8 mouse cellular contexts compared by ENCODE assay signal in the genomic region with DNA sequence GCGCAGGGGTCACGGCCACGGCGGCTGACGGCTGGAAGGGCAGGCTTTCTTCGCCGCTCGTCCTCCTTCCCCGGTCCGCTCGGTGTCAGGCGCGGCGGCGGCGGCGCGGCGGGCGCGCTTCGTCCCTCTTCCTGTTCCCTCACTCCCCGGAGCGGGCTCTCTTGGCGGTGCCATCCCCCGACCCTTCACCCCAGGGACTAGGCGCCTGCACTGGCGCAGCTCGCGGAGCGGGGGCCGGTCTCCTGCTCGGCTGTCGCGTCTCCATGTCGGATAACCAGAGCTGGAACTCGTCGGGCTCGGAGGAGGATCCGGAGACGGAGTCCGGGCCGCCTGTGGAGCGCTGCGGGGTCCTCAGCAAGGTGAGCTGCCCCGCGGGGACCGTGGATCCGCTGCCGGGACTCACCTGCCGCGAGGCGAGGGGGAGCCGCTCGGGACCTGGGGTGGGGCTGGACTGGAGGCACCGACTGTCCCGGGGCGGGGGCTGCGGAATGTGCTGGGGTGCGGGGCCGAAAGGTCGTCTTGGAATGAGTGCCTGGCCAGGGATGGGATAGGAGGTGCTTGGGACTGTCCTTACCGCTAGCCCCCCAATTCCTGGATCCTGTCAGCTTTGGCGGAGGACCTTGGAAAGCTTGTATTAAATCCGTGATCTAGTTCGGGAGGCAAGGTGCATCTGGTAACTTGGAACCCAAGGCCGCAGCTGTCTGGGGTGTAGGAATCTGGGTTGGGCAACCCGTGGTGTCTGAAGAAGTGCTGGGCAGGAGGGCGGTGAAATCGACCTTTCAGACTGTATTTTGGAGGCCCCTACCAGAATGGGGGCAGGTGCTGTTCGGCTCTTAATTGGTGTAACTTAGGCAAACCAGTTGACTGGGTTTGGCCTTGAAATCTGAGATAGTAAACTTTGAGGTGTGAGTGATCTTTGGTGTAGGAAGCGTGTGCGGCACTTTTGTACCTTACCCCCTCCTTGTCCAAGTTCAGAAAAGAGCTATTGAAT. TPM values are rescaled to one million over a fixed set of nuclear protein-coding genes. Genes with fewer than 3 reads are reported as not detected.
DNase-seq lines count a peak whose midpoint lies in the region; ATAC-seq and TF ChIP-seq lines count a peak whose summit lies in the region.

No protein-coding gene starts in this region.

- H3K27ac ChIP-seq in kidney, adult 2 months (ENCODE audit: insufficient read depth, low read depth, low read length): peak overlapping the region; percentile 89
- H3K27ac ChIP-seq in embryonic facial prominence, embryonic 15.5 days (replicated peaks): peak overlapping the region; percentile 91
- peak overlapping the region; percentile 95 for H3K27ac ChIP-seq in heart, postnatal 0 days (ENCODE audit: low read depth)
- H3K27ac ChIP-seq in midbrain, embryonic 10.5 days (replicated peaks): peak overlapping the region; percentile 97

- DNase-seq in kidney, adult 2 months: peak; percentile 69
- DNase-seq in kidney, adult 18-20 months: no peak
- peak; percentile 30 for DNase-seq in G1E (ENCODE audit: low spot score)
- DNase-seq in heart, postnatal 0 days (ENCODE audit: low spot score): peak; percentile 15
- DNase-seq in left cerebral cortex, postnatal 14 days (ENCODE audit: low spot score in 2 of 2): peak; percentile 42 to 55
- DNase-seq in midbrain, embryonic 10.5 days (ENCODE audit: low spot score): no peak
- peak; percentile 79 for DNase-seq in testis, postnatal 14 days (ENCODE audit: low spot score)

- TF ChIP-seq CTCF in kidney, adult 2 months (conservative IDR thresholded peaks at IDR 0.05; ENCODE audit: insufficient read depth, insufficient read length, low read depth, low read length): no peak
- no peak for TF ChIP-seq CTCF in G1E (IDR thresholded peaks at IDR 0.05; ENCODE audit: low read depth, low read length)
- no peak for TF ChIP-seq CTCF in heart, postnatal 0 days (IDR thresholded peaks at IDR 0.05; ENCODE audit: low read depth)

- H3K36me3 ChIP-seq in kidney, adult 2 months (ENCODE audit: control insufficient read depth, insufficient read depth, low read length): no peaks in the 10 kb centered on the region
- peaks cover 6% of the 10 kb centered on the region for H3K36me3 ChIP-seq in G1E (replicated peaks)
- no peaks in the 10 kb centered on the region for H3K36me3 ChIP-seq in embryonic facial prominence, embryonic 15.5 days
- H3K36me3 ChIP-seq in heart, postnatal 0 days (replicated peaks; ENCODE audit: control insufficient read depth, insufficient read depth, low read length): no peaks in the 10 kb centered on the region
- no peaks in the 10 kb centered on the region for H3K36me3 ChIP-seq in midbrain, embryonic 10.5 days

- TF ChIP-seq POLR2A in kidney, adult 2 months (IDR thresholded peaks at IDR 0.05; ENCODE audit: low read depth, low read length): no peak

- TF ChIP-seq EP300 in heart, postnatal 0 days (IDR thresholded peaks at IDR 0.05; ENCODE audit: low read depth): no peak

- no peaks in the 10 kb centered on the region for H3K9me3 ChIP-seq in G1E (replicated peaks)
- no peaks in the 10 kb centered on the region for H3K9me3 ChIP-seq in embryonic facial prominence, embryonic 15.5 days (replicated peaks)
- H3K9me3 ChIP-seq in heart, postnatal 0 days (replicated peaks; ENCODE audit: control insufficient read depth, low read length): no peaks in the 10 kb centered on the region
- no peaks in the 10 kb centered on the region for H3K9me3 ChIP-seq in midbrain, embryonic 10.5 days (replicated peaks)

- peaks cover 3% of the 10 kb centered on the region; the same call in 1 of the 2 replicates for H3K4me1 ChIP-seq in kidney, adult 2 months (ENCODE audit: control insufficient read depth, insufficient read depth, low read length)
- H3K4me1 ChIP-seq in G1E (ENCODE audit: insufficient read depth, low read depth, low read length): peaks cover 32% of the 10 kb centered on the region
- H3K4me1 ChIP-seq in embryonic facial prominence, embryonic 15.5 days: peaks cover 8% of the 10 kb centered on the region
- H3K4me1 ChIP-seq in heart, postnatal 0 days (ENCODE audit: control insufficient read depth, insufficient read depth): peaks cover 10% of the 10 kb centered on the region
- peaks cover 23% of the 10 kb centered on the region for H3K4me1 ChIP-seq in midbrain, embryonic 10.5 days

- WGBS in kidney, adult 2 months: under 1% methylated on average over 73 of the region's 73 CpGs
- under 1% methylated on average over 67 of the region's 73 CpGs for WGBS in embryonic facial prominence, embryonic 15.5 days
- under 1% methylated on average over 48 of the region's 73 CpGs for WGBS in heart, postnatal 0 days
- WGBS in midbrain, embryonic 10.5 days: under 1% methylated on average over 71 of the region's 73 CpGs

- ATAC-seq in G1E (ENCODE audit: extremely low read depth, insufficient number of reproducible peaks, low FRiP score, poor library complexity, severe bottlenecking): no peak
- ATAC-seq in embryonic facial prominence, embryonic 15.5 days (ENCODE audit: insufficient number of reproducible peaks, low FRiP score, low TSS enrichment, low read depth): peak; percentile 27; the same call in 1 of the 2 replicates
- ATAC-seq in heart, postnatal 0 days (ENCODE audit: insufficient read depth, low read depth): peak; percentile 60

- peak overlapping the region; percentile 87 for H3K9ac ChIP-seq in embryonic facial prominence, embryonic 15.5 days
- peak overlapping the region; percentile 86 for H3K9ac ChIP-seq in heart, postnatal 0 days (replicated peaks; ENCODE audit: low read depth, low read length)

- no peaks in the 10 kb centered on the region for H3K27me3 ChIP-seq in kidney, adult 2 months (replicated peaks; ENCODE audit: control insufficient read depth, insufficient read depth, low read length)
- no peaks in the 10 kb centered on the region for H3K27me3 ChIP-seq in G1E (ENCODE audit: insufficient read depth, low read length)
- no peaks in the 10 kb centered on the region for H3K27me3 ChIP-seq in embryonic facial prominence, embryonic 15.5 days
- no peaks in the 10 kb centered on the region for H3K27me3 ChIP-seq in heart, postnatal 0 days (ENCODE audit: control insufficient read depth, insufficient read depth, low read length)
- H3K27me3 ChIP-seq in midbrain, embryonic 10.5 days (ENCODE audit: low read depth, poor library complexity, severe bottlenecking): no peaks in the 10 kb centered on the region

- intact Hi-C loops in left cerebral cortex, postnatal 14 days (cut with DNase I): loop anchor here (5.0 kb wide), 1 partner anchor 49 kb away; no protein-coding TSS in a partner anchor

- peak overlapping the region; percentile 69 for H3K4me2 ChIP-seq in embryonic facial prominence, embryonic 15.5 days (replicated peaks)
- H3K4me2 ChIP-seq in heart, postnatal 0 days (ENCODE audit: low read depth, low read length): peak overlapping the region; percentile 85

- peak overlapping the region; percentile 82 for H3K4me3 ChIP-seq in kidney, adult 2 months (ENCODE audit: insufficient read depth, low read depth, low read length)
- peak overlapping the region; percentile 97 for H3K4me3 ChIP-seq in G1E (ENCODE audit: low read depth, low read length)
- H3K4me3 ChIP-seq in embryonic facial prominence, embryonic 15.5 days (replicated peaks): peak overlapping the region; percentile 97
- peak overlapping the region; percentile 80 for H3K4me3 ChIP-seq in heart, postnatal 0 days (ENCODE audit: low read depth, low read length)
- peak overlapping the region; percentile 99 for H3K4me3 ChIP-seq in midbrain, embryonic 10.5 days

RNA-seq across cellular contexts. Expression of a gene that starts 0.8 kb away (rescaled TPM):
- 13.1 and 13.6 TPM in 2 replicates for polyA plus RNA-seq in kidney, adult 2 months (2012; rRNA removed)
- 36.9 and 58.0 TPM in 2 replicates for total RNA-seq in G1E (2014; fragmentation: Nextera tagmentation)
- 40.0 and 57.5 TPM in 2 replicates for total RNA-seq in G1E (2017)
- 13.6 and 18.0 TPM in 2 replicates for polyA plus RNA-seq in G1E (2012)
- 10.4 and 12.2 TPM in 2 replicates for polyA plus RNA-seq in embryonic facial prominence, embryonic 15.5 days (2015; fragmentation: Nextera tagmentation; extraction: Ambion mirVana)
- 25.2 and 37.5 TPM in 2 replicates for total RNA-seq in heart, postnatal 0 days (2014; rRNA removed; ENCODE audit: low replicate concordance)
- polyA plus RNA-seq in heart, postnatal 0 days (2015; fragmentation: Nextera tagmentation; extraction: Ambion mirVana): 6.5 and 6.8 TPM in 2 replicates
- total RNA-seq in left cerebral cortex, postnatal 14 days (2021): 10 to 100 TPM; 56.7 to 57.4 TPM
- polyA plus RNA-seq in midbrain, embryonic 10.5 days (2016; fragmentation: Nextera tagmentation; extraction: Ambion mirVana): 5.9 and 7.1 TPM in 2 replicates

RNA-seq across cellular contexts. Expression of a gene that starts 0.8 kb away (rescaled TPM):
- 1.7 and 1.9 TPM in 2 replicates for polyA plus RNA-seq in kidney, adult 2 months (2012; rRNA removed)
- total RNA-seq in G1E (2014; fragmentation: Nextera tagmentation) (44.1 and 49.7 TPM in 2 replicates), G1E (2017) (19.1 and 25.6 TPM in 2 replicates)
- polyA plus RNA-seq in G1E (2012): 0.36 and 0.72 TPM in 2 replicates
- 11.3 and 13.3 TPM in 2 replicates for polyA plus RNA-seq in embryonic facial prominence, embryonic 15.5 days (2015; fragmentation: Nextera tagmentation; extraction: Ambion mirVana)
- 3.6 and 6.5 TPM in 2 replicates for total RNA-seq in heart, postnatal 0 days (2014; rRNA removed; ENCODE audit: low replicate concordance)
- 2.8 and 3.3 TPM in 2 replicates for polyA plus RNA-seq in heart, postnatal 0 days (2015; fragmentation: Nextera tagmentation; extraction: Ambion mirVana)
- 10 to 100 TPM; 10.1 to 10.5 TPM for total RNA-seq in left cerebral cortex, postnatal 14 days (2021)
- polyA plus RNA-seq in midbrain, embryonic 10.5 days (2016; fragmentation: Nextera tagmentation; extraction: Ambion mirVana): 8.6 and 9.5 TPM in 2 replicates

RNA-seq across cellular contexts. Expression of a gene that starts 52.7 kb away (rescaled TPM):
- not detected in 2 replicates for polyA plus RNA-seq in kidney, adult 2 months (2012; rRNA removed)
- total RNA-seq in G1E (2014; fragmentation: Nextera tagmentation) (not detected in 2 replicates), G1E (2017) (not detected in 2 replicates)
- polyA plus RNA-seq in G1E (2012): not detected in 2 replicates
- polyA plus RNA-seq in embryonic facial prominence, embryonic 15.5 days (2015; fragmentation: Nextera tagmentation; extraction: Ambion mirVana): not detected in 2 replicates
- total RNA-seq in heart, postnatal 0 days (2014; rRNA removed; ENCODE audit: low replicate concordance): not detected in 2 replicates
- polyA plus RNA-seq in heart, postnatal 0 days (2015; fragmentation: Nextera tagmentation; extraction: Ambion mirVana): not detected in 2 replicates
- total RNA-seq in left cerebral cortex, postnatal 14 days (2021): not detected
- polyA plus RNA-seq in midbrain, embryonic 10.5 days (2016; fragmentation: Nextera tagmentation; extraction: Ambion mirVana): not detected in 2 replicates

Comparison
In these comparisons a context has a peak if more than half of its experiments do, and no peak if none do; other contexts are left out.
1. DNase-seq: peak in kidney, adult 2 months (single experiment), G1E (single experiment), heart, postnatal 0 days (single experiment), left cerebral cortex, postnatal 14 days (2 of 2) and testis, postnatal 14 days (single experiment); none in kidney, adult 18-20 months (single experiment) and midbrain, embryonic 10.5 days (single experiment).
2. Peak in every context shown above with its lines, with median percentiles within 50 percentile points of each other: H3K27ac ChIP-seq and H3K4me3 ChIP-seq.